Mouse (Mus musculus) cortical plate, adult 2 months (tissue): ENCODE measurements at regions not wholly inside any gene's neighbourhood (a gene's known extent, or its start where the extent isn't known, plus 50 kb on each side); places are given as distances from the start of the nearest gene placed in this dataset.

ENCODE experiments used
- CTCF ChIP-seq: fragments of 200-500 bp; IDR thresholded peaks from 2 replicates; pipeline ENCODE4 v1.5.1; 2011; ENCODE audit warnings: mild to moderate bottlenecking, control low read depth, low read length; ENCODE audit not compliant: insufficient read depth; ENCODE audit errors: extremely low read depth
- POLR2A ChIP-seq: fragments of 200-500 bp; IDR thresholded peaks from 2 replicates; pipeline ENCODE4 v1.6.1; 2011; ENCODE audit warnings: mild to moderate bottlenecking, low read length, control low read depth; ENCODE audit not compliant: insufficient read depth; ENCODE audit errors: extremely low read depth

DNA sequence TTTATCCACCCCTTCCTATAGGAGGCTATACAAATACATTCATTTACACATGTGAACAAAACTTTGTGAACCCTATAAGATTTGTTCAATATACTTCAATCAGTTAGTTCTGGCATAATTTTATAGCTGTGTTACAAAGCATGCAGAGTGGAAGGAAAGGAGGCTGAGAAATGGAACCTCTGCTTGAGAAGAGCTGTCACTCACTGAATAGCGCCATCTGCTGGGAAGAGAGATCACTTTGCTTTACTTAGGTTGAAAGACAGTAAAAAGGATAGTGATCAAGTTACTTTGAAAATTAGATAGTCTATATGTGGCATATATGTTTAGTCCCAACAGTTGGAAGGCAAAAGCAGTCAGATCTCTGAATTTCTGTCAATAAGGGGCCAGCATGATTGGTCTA is 1824.8 kb downstream of the AI429214 start:
- TF ChIP-seq CTCF (peak; percentile 47; the same call in 1 of the 2 replicates), POLR2A (no peak)
